Mouse (Mus musculus): Measurements from ENCODE around the gene Scarb1. TPM values are rescaled to one million over a fixed set of nuclear protein-coding genes. Genes with fewer than 3 reads are reported as not detected.

Gene Scarb1
- polyA plus RNA-seq, 1 experiment from 2014 or later, result 26.4 TPM

- Histone ChIP-seq H3K36me3 (ENCODE audit: poor library complexity, severe bottlenecking) (peaks cover 36% of the 10 kb centered on the region), H3K4me3 (no peak overlapping the region), H3K9ac (no peak overlapping the region), H3K4me2 (no peak overlapping the region), H3K4me1 (no peaks in the 10 kb centered on the region), H3K27ac (no peak overlapping the region), H3K9me3 (replicated peaks) (no peaks in the 10 kb centered on the region), H3K27me3 (no peaks in the 10 kb centered on the region)
- ATAC-seq, result no peak
- 92% methylated on average over 10 of the region's 10 CpGs for WGBS
Measured at GRCm38 (mm10) chr5:125291387-125291786, 49.5 kb downstream of the Scarb1 start.

GRCm38 (mm10) chr5:125287053-125287655 lies 53.7 kb downstream of the Scarb1 start:
- H3K4me2 ChIP-seq, result no peak overlapping the region
- H3K27ac ChIP-seq, result no peak overlapping the region
- no peaks in the 10 kb centered on the region for H3K27me3 ChIP-seq
- H3K9ac ChIP-seq, result no peak overlapping the region
- H3K9me3 ChIP-seq (replicated peaks), result no peaks in the 10 kb centered on the region
- H3K4me1 ChIP-seq, result peaks cover 11% of the 10 kb centered on the region
- no peak overlapping the region for H3K4me3 ChIP-seq
- peaks cover 8% of the 10 kb centered on the region; the same call in 1 of the 2 replicates for H3K36me3 ChIP-seq (ENCODE audit: poor library complexity, severe bottlenecking)
- WGBS, result 96% methylated on average over 9 of the region's 9 CpGs
- no peak for ATAC-seq

GRCm38 (mm10) chr5:125286090-125286489 lies 54.8 kb downstream of the Scarb1 start:
- Histone ChIP-seq H3K4me2 (no peak overlapping the region), H3K27me3 (no peaks in the 10 kb centered on the region), H3K4me3 (no peak overlapping the region), H3K4me1 (peaks cover 11% of the 10 kb centered on the region), H3K9ac (no peak overlapping the region), H3K27ac (no peak overlapping the region), H3K9me3 (replicated peaks) (no peaks in the 10 kb centered on the region), H3K36me3 (ENCODE audit: poor library complexity, severe bottlenecking) (peaks cover 8% of the 10 kb centered on the region; the same call in 1 of the 2 replicates)
- 93% methylated on average over 11 of the region's 11 CpGs for WGBS
- no peak for ATAC-seq

GRCm38 (mm10) chr5:125283748-125284640 lies 56.9 kb downstream of the Scarb1 start:
- peak overlapping the region; percentile 65 for H3K4me2 ChIP-seq
- 15% methylated on average over 35 of the region's 35 CpGs for WGBS
- peaks cover 8% of the 10 kb centered on the region; the same call in 1 of the 2 replicates for H3K36me3 ChIP-seq (ENCODE audit: poor library complexity, severe bottlenecking)
- ATAC-seq, result peak; percentile 89
- no peaks in the 10 kb centered on the region for H3K27me3 ChIP-seq
- H3K4me3 ChIP-seq, result peak overlapping the region; percentile 37
- H3K9ac ChIP-seq, result peak overlapping the region; percentile 48
- H3K4me1 ChIP-seq, result peaks cover 18% of the 10 kb centered on the region
- H3K9me3 ChIP-seq (replicated peaks), result no peaks in the 10 kb centered on the region
- no peak overlapping the region; the same call in 1 of the 2 replicates for H3K27ac ChIP-seq

GRCm38 (mm10) chr5:125279216-125279615 lies 61.7 kb downstream of the Scarb1 start:
- H3K9ac ChIP-seq, result no peak overlapping the region
- H3K4me2 ChIP-seq, result no peak overlapping the region
- peaks cover 16% of the 10 kb centered on the region for H3K4me1 ChIP-seq
- WGBS, result 52% methylated on average over 7 of the region's 7 CpGs
- no peaks in the 10 kb centered on the region for H3K9me3 ChIP-seq (replicated peaks)
- H3K27ac ChIP-seq, result no peak overlapping the region
- no peak for ATAC-seq
- H3K36me3 ChIP-seq (ENCODE audit: poor library complexity, severe bottlenecking), result no peaks in the 10 kb centered on the region
- no peaks in the 10 kb centered on the region for H3K27me3 ChIP-seq
- H3K4me3 ChIP-seq, result no peak overlapping the region

GRCm38 (mm10) chr5:125278314-125278713 lies 62.6 kb downstream of the Scarb1 start:
- Histone ChIP-seq H3K27ac (no peak overlapping the region), H3K27me3 (no peaks in the 10 kb centered on the region), H3K4me2 (no peak overlapping the region), H3K9me3 (replicated peaks) (no peaks in the 10 kb centered on the region), H3K4me3 (no peak overlapping the region), H3K9ac (no peak overlapping the region), H3K4me1 (peaks cover 14% of the 10 kb centered on the region), H3K36me3 (ENCODE audit: poor library complexity, severe bottlenecking) (no peaks in the 10 kb centered on the region)
- 32% methylated on average over 6 of the region's 6 CpGs for WGBS
- no peak for ATAC-seq

GRCm38 (mm10) chr5:125277313-125277712 lies 63.6 kb downstream of the Scarb1 start:
- H3K27me3 ChIP-seq, result no peaks in the 10 kb centered on the region
- H3K9ac ChIP-seq, result no peak overlapping the region
- H3K4me2 ChIP-seq, result no peak overlapping the region
- H3K4me3 ChIP-seq, result no peak overlapping the region
- 87% methylated on average over 6 of the region's 6 CpGs for WGBS
- H3K27ac ChIP-seq, result no peak overlapping the region
- no peak for ATAC-seq
- H3K9me3 ChIP-seq (replicated peaks), result no peaks in the 10 kb centered on the region
- H3K36me3 ChIP-seq (ENCODE audit: poor library complexity, severe bottlenecking), result no peaks in the 10 kb centered on the region
- peaks cover 14% of the 10 kb centered on the region for H3K4me1 ChIP-seq

- Histone ChIP-seq H3K9ac (no peak overlapping the region), H3K4me3 (no peak overlapping the region), H3K9me3 (replicated peaks) (no peaks in the 10 kb centered on the region), H3K27me3 (no peaks in the 10 kb centered on the region), H3K4me2 (no peak overlapping the region), H3K27ac (no peak overlapping the region), H3K36me3 (ENCODE audit: poor library complexity, severe bottlenecking) (no peaks in the 10 kb centered on the region), H3K4me1 (peaks cover 14% of the 10 kb centered on the region)
- 59% methylated on average over 4 of the region's 4 CpGs for WGBS
- no peak for ATAC-seq
Measured at GRCm38 (mm10) chr5:125276765-125277164, 64.1 kb downstream of the Scarb1 start.

GRCm38 (mm10) chr5:125275315-125275714 lies 65.6 kb downstream of the Scarb1 start:
- ATAC-seq, result no peak
- Histone ChIP-seq H3K27ac (no peak overlapping the region), H3K4me1 (peaks cover 21% of the 10 kb centered on the region), H3K27me3 (no peaks in the 10 kb centered on the region), H3K36me3 (ENCODE audit: poor library complexity, severe bottlenecking) (no peaks in the 10 kb centered on the region), H3K4me2 (no peak overlapping the region), H3K4me3 (no peak overlapping the region), H3K9me3 (replicated peaks) (no peaks in the 10 kb centered on the region), H3K9ac (no peak overlapping the region)
- 84% methylated on average over 8 of the region's 8 CpGs for WGBS

GRCm38 (mm10) chr5:125274773-125275172 lies 66.1 kb downstream of the Scarb1 start:
- H3K27me3 ChIP-seq, result no peaks in the 10 kb centered on the region
- no peak overlapping the region for H3K9ac ChIP-seq
- no peak overlapping the region for H3K4me3 ChIP-seq
- no peaks in the 10 kb centered on the region for H3K9me3 ChIP-seq (replicated peaks)
- WGBS, result 89% methylated on average over 3 of the region's 3 CpGs
- no peak overlapping the region for H3K27ac ChIP-seq
- H3K36me3 ChIP-seq (ENCODE audit: poor library complexity, severe bottlenecking), result no peaks in the 10 kb centered on the region
- no peak overlapping the region for H3K4me2 ChIP-seq
- no peak for ATAC-seq
- peaks cover 21% of the 10 kb centered on the region for H3K4me1 ChIP-seq

- Histone ChIP-seq H3K4me1 (peaks cover 16% of the 10 kb centered on the region), H3K4me3 (no peak overlapping the region), H3K9me3 (replicated peaks) (no peaks in the 10 kb centered on the region), H3K9ac (no peak overlapping the region), H3K27ac (no peak overlapping the region), H3K27me3 (no peaks in the 10 kb centered on the region), H3K36me3 (ENCODE audit: poor library complexity, severe bottlenecking) (no peaks in the 10 kb centered on the region), H3K4me2 (no peak overlapping the region)
- WGBS, result 90% methylated on average over 2 of the region's 2 CpGs
- no peak for ATAC-seq
Measured at GRCm38 (mm10) chr5:125274182-125274581, 66.7 kb downstream of the Scarb1 start.

GRCm38 (mm10) chr5:125273666-125274109 lies 67.2 kb downstream of the Scarb1 start:
- Histone ChIP-seq H3K4me1 (peaks cover 12% of the 10 kb centered on the region), H3K27me3 (no peaks in the 10 kb centered on the region), H3K4me2 (no peak overlapping the region), H3K36me3 (ENCODE audit: poor library complexity, severe bottlenecking) (no peaks in the 10 kb centered on the region), H3K9ac (no peak overlapping the region; the same call in 1 of the 2 replicates), H3K9me3 (replicated peaks) (no peaks in the 10 kb centered on the region), H3K27ac (no peak overlapping the region), H3K4me3 (no peak overlapping the region)
- ATAC-seq, result no peak
- WGBS, result 22% methylated on average over 8 of the region's 8 CpGs

All from forebrain, embryonic 13.5 days (tissue).